Mouse (Mus musculus): ENCODE measurements around the gene Drosha.

- TF ChIP-seq CTCF (IDR thresholded peaks at IDR 0.05; ENCODE audit: extremely low read depth, insufficient read depth, low read length) (no peak), POLR2A (IDR thresholded peaks at IDR 0.05; ENCODE audit: extremely low read depth, insufficient read depth, low read length) (no peak)
These were observed 33.4 kb downstream of the Drosha start for GRCm38 (mm10) chr15:12857840-12858516.

Measured in cortical plate, adult 2 months (tissue).